Mouse (Mus musculus) frontal cortex, postnatal 36 days (tissue): ENCODE measurements around the gene Secisbp2l.

Experiments used
- DNase-seq, 2 experiments: peaks; one replicate each; pipeline ENCODE4 v3.0.0; 2022; ENCODE audit warnings: low spot score in 2 of 2

The Secisbp2l gene

GRCm38 (mm10) chr2:125784392-125784791, 1.7 kb upstream of the Secisbp2l start:
- no peak for DNase-seq

GRCm38 (mm10) chr2:125783868-125784267, 1.2 kb upstream of the Secisbp2l start:
- peak in 1 of 2 experiments; percentile 62 for DNase-seq

GRCm38 (mm10) chr2:125781978-125782718, 522 bp downstream of the Secisbp2l start:
- no peak for DNase-seq

GRCm38 (mm10) chr2:125781006-125781405, 1.7 kb downstream of the Secisbp2l start:
- no peak for DNase-seq

GRCm38 (mm10) chr2:125778380-125778779, 4.3 kb downstream of the Secisbp2l start:
- peak in 1 of 2 experiments; percentile 39 for DNase-seq

- no peak for DNase-seq
These were observed 5.7 kb downstream of the Secisbp2l start for GRCm38 (mm10) chr2:125777018-125777417.

- DNase-seq = no peak
These were observed 7.0 kb downstream of the Secisbp2l start for GRCm38 (mm10) chr2:125775661-125776060.

- DNase-seq = no peak
These were observed 7.8 kb downstream of the Secisbp2l start for GRCm38 (mm10) chr2:125774846-125775245.

GRCm38 (mm10) chr2:125765029-125765428, 17.6 kb downstream of the Secisbp2l start:
- DNase-seq = no peak

- DNase-seq = no peak
These were observed 18.1 kb downstream of the Secisbp2l start for GRCm38 (mm10) chr2:125764531-125764930.

GRCm38 (mm10) chr2:125749330-125749729, 33.3 kb downstream of the Secisbp2l start:
- DNase-seq = no peak

GRCm38 (mm10) chr2:125739338-125739737, 43.3 kb downstream of the Secisbp2l start:
- DNase-seq = no peak

GRCm38 (mm10) chr2:125738718-125739117, 44.0 kb downstream of the Secisbp2l start:
- DNase-seq = no peak

GRCm38 (mm10) chr2:125736025-125736343, 46.7 kb downstream of the Secisbp2l start:
- no peak for DNase-seq

GRCm38 (mm10) chr2:125735333-125736024, 47.2 kb downstream of the Secisbp2l start:
- DNase-seq = no peak

GRCm38 (mm10) chr2:125734741-125735140, 47.9 kb downstream of the Secisbp2l start:
- no peak for DNase-seq

- DNase-seq = peak; percentile 93 to 95
These were observed 50.7 kb downstream of the Secisbp2l start for GRCm38 (mm10) chr2:125731763-125732560.

- DNase-seq = no peak
These were observed 58.0 kb downstream of the Secisbp2l start for GRCm38 (mm10) chr2:125724546-125725114.

- no peak for DNase-seq
These were observed 58.6 kb downstream of the Secisbp2l start, which contains the start of gene Shc4 for GRCm38 (mm10) chr2:125724086-125724430. Shc4 (minus strand) TSS chr2:125724148.

GRCm38 (mm10) chr2:125723408-125724085, 59.1 kb downstream of the Secisbp2l start:
- no peak for DNase-seq

GRCm38 (mm10) chr2:125723086-125723407, 59.6 kb downstream of the Secisbp2l start:
- DNase-seq = no peak

- DNase-seq = no peak
These were observed 66.1 kb downstream of the Secisbp2l start for GRCm38 (mm10) chr2:125716599-125716998.
